Mouse (Mus musculus) liver, embryonic 14.5 days (tissue): ENCODE measurements around the gene Ddx41. TPM values are rescaled to one million over a fixed set of nuclear protein-coding genes. Genes with fewer than 3 reads are reported as not detected.
"Not testable (repeated sequence)": the region's sequence is repeated elsewhere in the genome, so short reads cannot be mapped to it uniquely, and the experiment has no call there.

ENCODE experiments used
- ATAC-seq: fragments of 200-750 bp; cut with Nextera tagmentation; 2 replicates; pipeline ENCODE4 v1.8.0; 2017; ENCODE audit warnings: moderate number of reproducible peaks, mild to moderate bottlenecking, moderate library complexity; ENCODE audit not compliant: insufficient read depth
- DNase-seq, 3 experiments: peaks; one replicate each; pipeline ENCODE4 v3.0.0-alpha.2; 2012 to 2013; ENCODE audit warnings: low read depth in 3 of 3, low spot score in 3 of 3
- H3K27ac ChIP-seq: fragments of 300-500 bp; sonication (generic); 2 replicates; pipeline ENCODE4 v1.5.1; 2014; ENCODE audit warnings: moderate library complexity, mild to moderate bottlenecking, control low read depth, inconsistent platforms
- H3K27me3 ChIP-seq: fragments of 300-500 bp; sonication (generic); 2 replicates; pipeline ENCODE4 v1.6.1; 2014; ENCODE audit warnings: mild to moderate bottlenecking, low read length, moderate library complexity; ENCODE audit not compliant: control insufficient read depth, insufficient read depth
- H3K36me3 ChIP-seq: fragments of 300-500 bp; sonication (generic); replicated peaks from 2 replicates; pipeline ENCODE4 v1.6.1; 2014; ENCODE audit warnings: low read depth; ENCODE audit not compliant: control insufficient read depth, insufficient read depth
- H3K4me1 ChIP-seq, 2 experiments: fragments of 200-500 bp in 1 of 2; fragments of 300-500 bp in 1 of 2; sonication (generic) in 1 of 2; replicated peaks; 2 replicates each; pipeline ENCODE4 v1.6.1; 2012 to 2014; ENCODE audit warnings: antibody characterized with exemption in 1 of 2, inconsistent platforms in 1 of 2, low read length in 1 of 2; ENCODE audit not compliant: control insufficient read depth in 2 of 2, insufficient read depth in 2 of 2
- H3K4me2 ChIP-seq: fragments of 300-500 bp; sonication (generic); 2 replicates; pipeline ENCODE4 v1.6.1; 2014; ENCODE audit warnings: low read depth, mild to moderate bottlenecking, control low read depth, moderate library complexity
- H3K4me3 ChIP-seq, 2 experiments: fragments of 200-500 bp in 1 of 2; fragments of 300-500 bp in 1 of 2; sonication (generic) in 1 of 2; 2 replicates each; pipeline ENCODE4 v1.5.1; 2012 to 2014; ENCODE audit warnings: low read depth in 2 of 2, low read length in 2 of 2, mild to moderate bottlenecking in 2 of 2, control low read depth in 1 of 2, inconsistent platforms in 1 of 2, moderate library complexity in 1 of 2; ENCODE audit not compliant: insufficient read depth in 1 of 2
- H3K9ac ChIP-seq: fragments of 300-500 bp; sonication (generic); replicated peaks from 2 replicates; pipeline ENCODE4 v1.6.1; 2014; ENCODE audit warnings: mild to moderate bottlenecking, control low read depth, moderate library complexity
- H3K9me3 ChIP-seq: fragments of 300-500 bp; sonication (generic); 2 replicates; pipeline ENCODE4 v1.6.1; 2016; ENCODE audit warnings: low read length, mixed read lengths; ENCODE audit not compliant: control insufficient read depth
- CTCF ChIP-seq: IDR thresholded peaks from 2 replicates; pipeline ENCODE4 v1.5.1; 2016; ENCODE audit warnings: antibody characterized with exemption, low read depth, control low read depth
- EP300 ChIP-seq: IDR thresholded peaks from 2 replicates; pipeline ENCODE4 v1.6.1; 2016; ENCODE audit warnings: antibody characterized with exemption, low read depth
- WGBS: fragments of 180-500 bp; shearing (Covaris S2); extraction: QIAGEN DNeasy Blood & Tissue Kit; methylation state at CpG from one replicate; pipeline ENCODE4 v1.1.7; 2014; ENCODE audit not compliant: insufficient replicate concordance; 5-methylcytosine and 5-hydroxymethylcytosine counted together
- polyA plus RNA-seq, 2 experiments: library from polyadenylated mRNA; depleted of rRNA in 1 of 2; stranded (reverse) in 1 of 2; unstranded in 1 of 2; fragments of >200 nt; fragmentation: Nextera tagmentation in 1 of 2; extraction: Ambion mirVana in 1 of 2; gene quantifications; 2 replicates each; pipeline versions ENCODE4 v1.2.1 to v1.2.3; 2012 to 2014

Gene Ddx41
- polyA plus RNA-seq, 2 experiments: 23.6 to 29.4 TPM

GRCm38 (mm10) chr13:55569726-55570285 lies 33.3 kb upstream of the Ddx41 start:
- H3K9me3 ChIP-seq: no peaks in the 10 kb centered on the region
- H3K27ac ChIP-seq: no peak overlapping the region
- H3K36me3 ChIP-seq: no peaks in the 10 kb centered on the region; the same call in 1 of the 2 replicates
- peak overlapping the region; percentile 81 for H3K4me2 ChIP-seq
- DNase-seq (no peak), ATAC-seq (no peak)
- H3K9ac ChIP-seq: peak overlapping the region; percentile 91
- H3K4me3 ChIP-seq: peak overlapping the region; percentile 86 to 94
- peaks cover 8 to 16% of the 10 kb centered on the region in 2 experiments for H3K4me1 ChIP-seq
- TF ChIP-seq CTCF: no peak
- no peak for TF ChIP-seq EP300
- WGBS: 21% methylated on average over 16 of the region's 16 CpGs
- H3K27me3 ChIP-seq: no peaks in the 10 kb centered on the region

DNA sequence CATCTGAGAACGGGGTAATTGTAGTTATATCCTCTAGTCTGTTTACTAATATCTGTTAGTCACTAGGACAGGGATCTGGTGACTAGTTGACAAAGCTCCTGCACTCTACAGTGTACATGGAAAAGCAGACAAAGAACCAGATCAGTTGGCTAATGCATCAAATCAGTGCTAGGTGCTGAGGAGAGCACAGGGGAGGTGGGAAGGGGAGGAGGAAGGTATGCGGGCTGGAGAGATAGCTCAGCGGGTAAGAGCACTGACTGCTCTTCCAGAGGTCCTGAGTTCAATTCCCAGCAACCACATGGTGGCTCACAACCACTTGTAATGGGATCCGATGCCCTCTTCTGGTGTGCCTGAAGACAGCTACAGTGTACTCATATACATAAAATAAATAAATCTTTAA lies 32.1 kb upstream of the Ddx41 start:
- not testable (repeated sequence) for H3K4me2 ChIP-seq
- WGBS: 77% methylated on average over 4 of the region's 4 CpGs

GRCm38 (mm10) chr13:55567949-55568348 lies 31.5 kb upstream of the Ddx41 start:
- WGBS: 75% methylated on average over 2 of the region's 2 CpGs

More for the DNA sequence above, 32.1 kb upstream of the Ddx41 start:
- H3K36me3 ChIP-seq, H3K9me3 ChIP-seq, DNase-seq, H3K9ac ChIP-seq, H3K27ac ChIP-seq, ATAC-seq, H3K27me3 ChIP-seq, H3K4me3 ChIP-seq: not testable (repeated sequence)
- H3K4me1 ChIP-seq: peaks cover 8 to 16% of the 10 kb centered on the region in 2 experiments

DNA sequence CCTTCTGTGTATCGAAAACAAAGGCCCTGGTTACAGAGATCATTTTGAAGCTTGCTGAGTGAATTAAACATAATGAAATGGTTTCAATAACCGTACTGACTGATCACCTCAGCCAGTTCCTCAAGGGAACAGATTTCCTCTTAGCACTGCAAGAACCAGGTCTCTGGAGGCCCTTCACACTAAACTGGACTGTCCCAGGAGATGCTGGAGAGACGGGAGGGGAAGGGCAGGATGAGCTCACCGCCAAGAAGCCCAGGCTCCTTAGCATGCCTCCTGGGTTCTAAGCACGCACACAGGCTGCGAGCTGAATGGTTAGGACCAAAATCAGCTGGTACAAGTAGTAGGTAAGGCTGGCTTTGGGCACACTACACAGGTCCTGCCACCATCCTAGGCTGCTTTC lies 30.5 kb upstream of the Ddx41 start:
- no peaks in the 10 kb centered on the region; the same call in 1 of the 2 replicates for H3K36me3 ChIP-seq

More at GRCm38 (mm10) chr13:55567949-55568348, 31.5 kb upstream of the Ddx41 start:
- no peak overlapping the region for H3K4me3 ChIP-seq
- H3K9me3 ChIP-seq: no peaks in the 10 kb centered on the region
- H3K27ac ChIP-seq: no peak overlapping the region
- no peak for TF ChIP-seq CTCF
- TF ChIP-seq EP300: no peak
- no peaks in the 10 kb centered on the region; the same call in 1 of the 2 replicates for H3K36me3 ChIP-seq
- no peak overlapping the region for H3K4me2 ChIP-seq
- DNase-seq (no peak), ATAC-seq (no peak)
- peaks cover 8 to 16% of the 10 kb centered on the region in 2 experiments for H3K4me1 ChIP-seq
- H3K9ac ChIP-seq: no peak overlapping the region
- H3K27me3 ChIP-seq: no peaks in the 10 kb centered on the region

DNA sequence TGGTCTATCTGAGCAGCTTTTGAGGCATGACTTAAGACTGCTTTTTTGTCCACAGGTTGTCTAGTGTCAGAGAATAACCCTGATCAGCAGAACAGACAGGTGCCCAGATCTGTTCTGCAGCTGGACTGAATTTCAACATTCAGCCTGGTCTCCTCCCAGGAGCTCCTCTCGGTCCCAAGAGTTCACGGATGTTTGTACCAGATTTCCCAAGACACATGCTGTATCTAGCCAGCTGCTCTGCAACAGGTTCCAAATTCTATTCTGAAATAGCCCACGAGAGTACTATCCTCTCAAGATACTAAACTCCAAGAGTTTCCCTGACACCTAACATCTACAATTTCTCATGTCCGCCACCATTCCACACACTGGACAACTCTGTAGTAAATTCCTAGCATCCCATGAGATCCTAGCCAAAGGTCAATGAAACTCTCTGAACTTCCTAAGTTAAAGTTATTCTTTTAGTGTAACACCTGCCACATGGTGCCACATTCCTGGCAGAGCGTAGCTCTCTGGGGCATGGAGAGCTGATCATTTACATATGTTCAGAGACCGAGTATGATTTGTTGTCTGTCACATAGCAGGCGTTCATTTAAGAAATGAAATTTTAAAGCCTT lies 26.9 kb upstream of the Ddx41 start:
- Histone ChIP-seq H3K9ac (no peak overlapping the region), H3K36me3 (no peaks in the 10 kb centered on the region; the same call in 1 of the 2 replicates), H3K4me2 (no peak overlapping the region), H3K4me1 (no peaks in the 10 kb centered on the region), H3K9me3 (no peaks in the 10 kb centered on the region), H3K27me3 (no peaks in the 10 kb centered on the region), H3K27ac (no peak overlapping the region), H3K4me3 (no peak overlapping the region)
- DNase-seq (no peak), ATAC-seq (no peak)
- WGBS: 80% methylated on average over 7 of the region's 7 CpGs
- TF ChIP-seq EP300 (no peak), CTCF (no peak)

More for the DNA sequence above, 30.5 kb upstream of the Ddx41 start:
- Histone ChIP-seq H3K4me2 (no peak overlapping the region), H3K4me1 (peaks cover 5 to 12% of the 10 kb centered on the region in 2 experiments), H3K4me3 (no peak overlapping the region), H3K9ac (no peak overlapping the region), H3K27ac (no peak overlapping the region), H3K9me3 (no peaks in the 10 kb centered on the region), H3K27me3 (no peaks in the 10 kb centered on the region)
- ATAC-seq (no peak), DNase-seq (no peak)
- TF ChIP-seq EP300: no peak
- no peak for TF ChIP-seq CTCF
- 78% methylated on average over 6 of the region's 6 CpGs for WGBS
